Comparison of ENCODE assay signal across 7 mouse cellular contexts in genomic region chr5:105731627-105732432, GRCm38 (mm10). TPM values are rescaled to one million over a fixed set of nuclear protein-coding genes. Genes with fewer than 3 reads are reported as not detected.
DNase-seq lines count a peak whose midpoint lies in the region; ATAC-seq and TF ChIP-seq lines count a peak whose summit lies in the region.

No protein-coding gene starts in this region.

- peak overlapping the region; percentile 79 for H3K4me2 ChIP-seq in forebrain, embryonic 14.5 days (ENCODE audit: low read length)

- H3K27ac ChIP-seq in forebrain, embryonic 14.5 days (ENCODE audit: low read depth, low read length), result no peak overlapping the region
- H3K27ac ChIP-seq in limb, embryonic 10.5 days, result peak overlapping the region; percentile 86
- peak overlapping the region; percentile 70 for H3K27ac ChIP-seq in midbrain, embryonic 10.5 days (replicated peaks)

- H3K9ac ChIP-seq in forebrain, embryonic 14.5 days (ENCODE audit: low read length), result peak overlapping the region; percentile 66

- CTCF ChIA-PET in Patski (lab: Charles Lee), result interaction anchor here (1.7 kb wide), 1 partner anchor 8 kb away, joined by 5 read pairs; no protein-coding TSS in a partner anchor

- in situ Hi-C loops in Patski (cut with MboI; ENCODE audit: low pct_unique_long_range_greater_than_20kb), result no loop called here

- H3K9me3 ChIP-seq in forebrain, embryonic 14.5 days (replicated peaks; ENCODE audit: control insufficient read depth, low read length), result no peaks in the 10 kb centered on the region
- no peaks in the 10 kb centered on the region for H3K9me3 ChIP-seq in limb, embryonic 10.5 days (replicated peaks)
- no peaks in the 10 kb centered on the region for H3K9me3 ChIP-seq in midbrain, embryonic 10.5 days (replicated peaks)

- peaks cover 17% of the 10 kb centered on the region; the same call in 1 of the 2 replicates for H3K36me3 ChIP-seq in forebrain, embryonic 14.5 days (ENCODE audit: control insufficient read depth, insufficient read depth, low read length)
- peaks cover 15% of the 10 kb centered on the region for H3K36me3 ChIP-seq in limb, embryonic 10.5 days
- H3K36me3 ChIP-seq in midbrain, embryonic 10.5 days, result peaks cover 57% of the 10 kb centered on the region

- no peaks in the 10 kb centered on the region for H3K27me3 ChIP-seq in Patski
- no peaks in the 10 kb centered on the region for H3K27me3 ChIP-seq in forebrain, embryonic 14.5 days (replicated peaks; ENCODE audit: control insufficient read depth, insufficient read depth, low read length)
- no peaks in the 10 kb centered on the region; the same call in 1 of the 2 replicates for H3K27me3 ChIP-seq in limb, embryonic 10.5 days (ENCODE audit: low read depth, poor library complexity, severe bottlenecking)
- H3K27me3 ChIP-seq in midbrain, embryonic 10.5 days (ENCODE audit: low read depth, poor library complexity, severe bottlenecking), result peaks cover 17% of the 10 kb centered on the region

- 7% methylated on average over 52 of the region's 52 CpGs for WGBS in forebrain, embryonic 14.5 days
- WGBS in limb, embryonic 10.5 days, result 2% methylated on average over 52 of the region's 52 CpGs
- WGBS in midbrain, embryonic 10.5 days, result 5% methylated on average over 52 of the region's 52 CpGs

- peak; percentile 78 for ATAC-seq in Patski
- peak; percentile 70 for ATAC-seq in forebrain, embryonic 14.5 days
- peak; percentile 72 for ATAC-seq in hematopoietic stem cell, adult 5-6 weeks (replicated peaks in 1 of 2; ENCODE audit: insufficient read depth in 1 of 2, low FRiP score in 2 of 2, low TSS enrichment in 1 of 2, low read depth in 1 of 2, poor library complexity in 2 of 2, severe bottlenecking in 2 of 2)

- H3K4me3 ChIP-seq in forebrain, embryonic 14.5 days (ENCODE audit: low read depth, low read length), result peak overlapping the region; percentile 33
- H3K4me3 ChIP-seq in limb, embryonic 10.5 days, result peak overlapping the region; percentile 65
- H3K4me3 ChIP-seq in midbrain, embryonic 10.5 days, result peak overlapping the region; percentile 56

- peak; percentile 53 for DNase-seq in Patski (ENCODE audit: low read depth, low spot score)
- DNase-seq in c-Kit-positive CD71-positive TER-119-positive erythroid progenitor cells, embryonic 14.5 days (ENCODE audit: low spot score), result peak; percentile 52
- DNase-seq in forebrain, embryonic 14.5 days (ENCODE audit: low spot score), result peak; percentile 66
- peak; percentile 79 for DNase-seq in limb, embryonic 10.5 days (ENCODE audit: low spot score)
- peak; percentile 57 for DNase-seq in midbrain, embryonic 10.5 days (ENCODE audit: low spot score)
- DNase-seq in spleen, adult 12 weeks (ENCODE audit: low spot score), result peak; percentile 43

- POLR2A ChIA-PET in Patski (lab: Charles Lee), result no interaction called here

- H3K4me1 ChIP-seq in forebrain, embryonic 14.5 days (ENCODE audit: control insufficient read depth, insufficient read depth, low read length), result peaks cover 17% of the 10 kb centered on the region
- peaks cover 26% of the 10 kb centered on the region for H3K4me1 ChIP-seq in limb, embryonic 10.5 days
- H3K4me1 ChIP-seq in midbrain, embryonic 10.5 days, result peaks cover 22% of the 10 kb centered on the region

- peak; percentile 84 for TF ChIP-seq CTCF in Patski (IDR thresholded peaks at IDR 0.05)

RNA-seq across cellular contexts. Expression of gene Lrrc8d, which starts 32.1 kb away (rescaled TPM):
- polyA plus RNA-seq in Patski (2021), result 66.7 TPM
- 23.3 and 31.7 TPM in 2 replicates for polyA plus RNA-seq in forebrain, embryonic 14.5 days (2014; fragmentation: Nextera tagmentation; extraction: Ambion mirVana)
- 23.8 and 25.3 TPM in 2 replicates for total RNA-seq in hematopoietic stem cell, adult 5-6 weeks (2017)
- polyA plus RNA-seq in limb, embryonic 10.5 days (2016; fragmentation: Nextera tagmentation; extraction: Ambion mirVana), result 15.0 and 17.6 TPM in 2 replicates
- polyA plus RNA-seq in midbrain, embryonic 10.5 days (2016; fragmentation: Nextera tagmentation; extraction: Ambion mirVana), result 20.7 and 24.1 TPM in 2 replicates
